Mouse (Mus musculus) hindbrain, embryonic 15.5 days (tissue): ENCODE data around the gene Mfn2. TPM values are rescaled to one million over a fixed set of nuclear protein-coding genes. Genes with fewer than 3 reads are reported as not detected.

ENCODE experiments used
- ATAC-seq: fragments of 200-750 bp; cut with Nextera tagmentation; 2 replicates; pipeline ENCODE4 v1.8.0; 2017; ENCODE audit warnings: low read depth, moderate number of reproducible peaks, moderate TSS enrichment; ENCODE audit not compliant: low FRiP score
- H3K27ac ChIP-seq: fragments of 300-500 bp; sonication (generic); replicated peaks from 2 replicates; pipeline ENCODE4 v1.5.1; 2015; ENCODE audit warnings: mild to moderate bottlenecking, inconsistent platforms
- H3K27me3 ChIP-seq: fragments of 300-500 bp; sonication (generic); 2 replicates; pipeline ENCODE4 v1.6.1; 2015; ENCODE audit warnings: control low read depth, inconsistent platforms
- H3K36me3 ChIP-seq: fragments of 300-500 bp; sonication (generic); 2 replicates; pipeline ENCODE4 v1.6.1; 2015; ENCODE audit warnings: control low read depth, inconsistent platforms
- H3K4me1 ChIP-seq: fragments of 300-500 bp; sonication (generic); replicated peaks from 2 replicates; pipeline ENCODE4 v1.6.1; 2015; ENCODE audit warnings: control low read depth, inconsistent platforms
- H3K4me2 ChIP-seq: fragments of 300-500 bp; sonication (generic); 2 replicates; pipeline ENCODE4 v1.6.1; 2015; ENCODE audit warnings: moderate library complexity, mild to moderate bottlenecking, inconsistent platforms
- H3K4me3 ChIP-seq: fragments of 300-500 bp; sonication (generic); 2 replicates; pipeline ENCODE4 v1.5.1; 2015; ENCODE audit warnings: mild to moderate bottlenecking, inconsistent platforms
- H3K9ac ChIP-seq: fragments of 300-500 bp; sonication (generic); 2 replicates; pipeline ENCODE4 v1.6.1; 2015; ENCODE audit warnings: inconsistent platforms
- H3K9me3 ChIP-seq: fragments of 300-500 bp; sonication (generic); 2 replicates; pipeline ENCODE4 v1.6.1; 2016; ENCODE audit warnings: control low read depth, inconsistent platforms
- whole genome bisulfite sequencing: fragments of 180-500 bp; shearing (Covaris S2); methylation state at CpG from one replicate; pipeline ENCODE4 v1.1.7; 2015; 5-methylcytosine and 5-hydroxymethylcytosine counted together
- polyA plus RNA-seq: library from polyadenylated mRNA; unstranded; fragments of >200 nt; fragmentation: Nextera tagmentation; extraction: Ambion mirVana; gene quantifications from 2 replicates; pipeline ENCODE4 v1.2.1, GENCODE M21; 2015

Gene Mfn2
- polyA plus RNA-seq: 93.6 and 104 TPM in 2 replicates

DNA sequence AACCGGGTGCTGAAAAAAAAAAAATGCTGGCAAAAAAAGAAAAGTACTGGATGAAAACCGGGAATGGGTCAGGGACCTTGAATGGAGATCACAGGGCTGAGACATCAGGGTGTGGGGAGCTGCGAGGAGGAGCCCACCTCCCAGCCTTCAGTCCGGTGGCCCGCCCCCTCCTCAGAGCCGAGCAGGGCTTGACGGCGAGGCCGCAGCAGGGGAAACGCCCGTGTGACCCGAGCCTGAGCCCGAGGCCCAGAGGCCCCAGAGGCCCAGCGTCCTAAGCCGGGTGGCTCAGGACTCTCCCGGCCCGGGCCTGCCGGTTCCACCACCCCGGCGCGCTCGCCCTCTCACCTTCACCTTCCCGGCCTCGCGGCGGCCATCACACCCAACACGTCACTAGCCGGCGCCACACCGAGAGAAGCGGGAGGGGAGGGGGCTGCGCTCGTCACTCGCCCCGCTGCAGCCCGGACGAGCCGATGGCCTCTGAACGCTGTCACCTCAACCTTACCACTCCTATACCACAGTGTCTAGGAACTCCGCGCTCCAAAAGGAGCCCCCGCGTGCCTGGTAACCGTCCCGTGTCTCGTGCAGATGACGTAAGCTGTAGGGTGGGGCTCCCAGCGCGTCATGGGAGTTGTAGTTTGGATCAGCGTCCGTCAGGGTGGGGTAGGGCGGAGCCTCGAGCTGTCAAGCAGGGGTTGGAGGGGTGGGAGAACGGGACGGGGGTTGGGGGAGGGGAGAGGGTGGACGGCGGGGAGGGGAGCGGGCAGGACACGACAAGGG is at the start of gene Mfn2:
Gene Mfn2, minus strand, starts transcription at position 392 of the 777 bp plus-strand sequence.
- peak; percentile 94 for ATAC-seq
- H3K9me3 ChIP-seq: no peaks in the 10 kb centered on the region
- H3K4me1 ChIP-seq: peaks cover 26% of the 10 kb centered on the region
- H3K4me2 ChIP-seq: peak within 1 kb of the TSS; percentile 68
- H3K4me3 ChIP-seq: peak within 1 kb of the TSS; percentile 89
- under 1% methylated on average over 57 of the region's 59 CpGs for WGBS
- peak within 1 kb of the TSS; percentile 92 for H3K27ac ChIP-seq
- H3K27me3 ChIP-seq: no peaks in the 10 kb centered on the region
- H3K9ac ChIP-seq: peak within 1 kb of the TSS; percentile 83
- peaks cover 16% of the 10 kb centered on the region for H3K36me3 ChIP-seq

DNA sequence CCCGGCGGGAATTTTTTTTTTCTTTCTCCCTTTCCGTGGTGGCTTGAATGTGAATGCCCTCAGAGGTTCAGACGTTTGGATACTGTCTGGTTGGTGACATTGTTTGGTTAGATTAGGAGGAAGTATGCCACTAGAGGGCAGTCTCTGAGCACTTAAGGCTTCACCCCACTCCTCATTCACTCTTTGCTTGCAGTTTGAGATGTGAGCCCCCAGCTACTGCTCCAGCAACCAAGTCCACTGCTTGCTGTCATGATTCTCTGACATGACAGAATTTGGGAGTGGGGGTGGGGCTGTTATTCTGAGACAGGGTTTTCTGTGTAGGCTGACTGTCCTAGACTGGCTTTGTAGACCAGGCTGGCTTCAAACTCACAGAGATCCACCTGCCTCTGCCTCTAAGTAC is 49.1 kb upstream of the Mfn2 start:
- ATAC-seq: no peak
- 8% methylated on average over 4 of the region's 4 CpGs for WGBS
- Histone ChIP-seq H3K27ac (no peak overlapping the region), H3K9ac (no peak overlapping the region), H3K36me3 (peaks cover 1% of the 10 kb centered on the region), H3K4me1 (no peaks in the 10 kb centered on the region), H3K9me3 (no peaks in the 10 kb centered on the region), H3K4me3 (no peak overlapping the region), H3K4me2 (no peak overlapping the region), H3K27me3 (no peaks in the 10 kb centered on the region)

DNA sequence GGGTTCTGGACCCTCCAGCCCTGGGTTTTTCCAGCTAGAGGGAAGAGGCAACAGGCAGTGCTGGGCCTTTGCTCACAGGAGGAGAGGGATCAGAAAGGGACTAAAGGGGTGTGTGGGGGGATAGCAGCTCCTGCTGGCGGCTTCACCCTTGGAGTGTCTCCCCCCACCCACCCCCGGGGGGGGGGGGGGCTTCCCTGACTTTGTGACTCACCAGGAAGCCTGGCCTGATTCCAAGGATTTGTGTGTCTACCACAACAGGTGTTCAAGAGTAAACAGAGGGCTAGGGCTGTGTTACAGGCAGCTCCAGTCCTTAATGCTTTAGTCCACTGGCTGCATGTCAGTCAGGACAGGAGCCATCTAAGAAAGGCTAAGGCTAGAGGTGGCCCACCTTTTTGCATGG is 43.0 kb upstream of the Mfn2 start:
- peaks cover 16% of the 10 kb centered on the region for H3K4me1 ChIP-seq
- no peaks in the 10 kb centered on the region for H3K27me3 ChIP-seq
- no peak for ATAC-seq
- 89% methylated on average over 2 of the region's 2 CpGs for WGBS
- no peak overlapping the region for H3K27ac ChIP-seq
- H3K4me3 ChIP-seq: no peak overlapping the region
- no peaks in the 10 kb centered on the region for H3K9me3 ChIP-seq
- no peak overlapping the region for H3K9ac ChIP-seq
- no peak overlapping the region for H3K4me2 ChIP-seq
- H3K36me3 ChIP-seq: peaks cover 41% of the 10 kb centered on the region

DNA sequence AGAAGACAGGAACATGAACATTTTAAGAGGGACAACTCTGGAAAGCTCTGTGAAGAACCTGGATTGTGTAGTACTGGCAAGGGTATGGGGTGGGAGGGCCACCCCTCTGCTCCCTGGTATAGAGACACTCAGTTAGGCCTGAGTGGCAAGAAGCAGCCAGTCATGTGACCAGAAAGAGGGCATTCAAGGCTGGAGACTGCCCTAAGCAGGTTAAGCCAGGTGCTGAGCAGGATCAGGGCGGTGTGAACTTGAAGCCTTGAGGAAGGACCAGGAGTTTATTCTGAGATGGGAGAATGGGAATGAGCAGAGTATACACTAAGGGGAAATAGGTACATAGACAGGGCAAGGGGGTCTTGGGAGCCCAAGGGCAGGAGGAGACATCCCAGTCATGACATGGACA is 38.5 kb upstream of the Mfn2 start:
- H3K4me1 ChIP-seq: peaks cover 34% of the 10 kb centered on the region
- 92% methylated on average over 1 of the region's 1 CpGs for WGBS
- peak overlapping the region; percentile 0; the same call in 1 of the 2 replicates for H3K4me2 ChIP-seq
- no peak overlapping the region for H3K4me3 ChIP-seq
- H3K27me3 ChIP-seq: no peaks in the 10 kb centered on the region
- H3K27ac ChIP-seq: no peak overlapping the region
- H3K36me3 ChIP-seq: peaks cover 36% of the 10 kb centered on the region
- no peaks in the 10 kb centered on the region for H3K9me3 ChIP-seq
- H3K9ac ChIP-seq: no peak overlapping the region
- ATAC-seq: no peak

DNA sequence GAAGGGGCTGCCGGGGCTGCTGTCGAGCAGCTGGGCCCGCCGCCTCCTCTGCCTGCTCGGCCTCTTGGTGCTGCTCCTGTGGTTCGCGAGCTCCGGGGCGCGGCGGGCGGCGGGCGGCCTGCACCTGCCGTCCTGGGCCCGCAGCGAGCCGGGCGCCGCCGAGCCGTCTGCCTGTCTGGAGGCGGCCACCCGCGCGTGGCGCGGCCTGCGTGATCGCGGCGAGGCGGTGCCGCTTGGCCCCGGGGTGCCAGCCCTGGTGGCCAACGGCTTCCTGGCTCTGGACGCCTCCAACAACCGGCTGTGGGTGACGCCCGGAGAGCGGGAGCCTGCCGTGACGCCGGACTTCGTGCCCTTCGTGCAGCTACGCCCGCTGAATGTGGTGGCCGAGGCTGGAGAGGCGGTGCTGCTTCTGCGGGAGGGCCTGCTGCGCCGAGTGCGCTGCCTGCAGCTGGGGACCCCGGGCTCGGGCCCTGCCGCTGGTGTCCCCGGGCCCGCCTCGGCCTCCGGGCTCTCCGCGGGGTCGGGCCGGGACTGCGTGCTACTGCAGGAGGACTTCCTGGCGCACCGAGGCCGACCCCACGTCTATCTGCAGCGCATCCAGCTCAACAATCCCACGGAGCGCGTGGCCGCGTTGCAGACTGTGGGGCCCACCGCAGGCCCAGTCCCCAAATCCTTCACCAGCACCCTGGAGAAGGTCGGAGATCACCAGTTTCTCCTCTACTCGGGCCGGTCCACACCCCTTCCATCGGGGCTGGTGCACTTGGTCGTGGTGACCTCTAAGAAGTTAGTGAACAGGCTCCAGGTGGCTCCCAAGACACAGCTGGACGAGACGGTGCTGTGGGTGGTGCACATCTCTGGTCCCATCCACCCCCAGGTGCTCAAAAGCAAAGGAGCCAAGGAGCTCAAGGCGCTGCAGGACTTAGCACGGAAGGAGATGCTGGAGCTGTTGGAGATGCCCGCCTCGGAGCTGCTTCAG is 36.8 kb upstream of the Mfn2 start:
- peak overlapping the region; percentile 79 for H3K4me3 ChIP-seq
- H3K36me3 ChIP-seq: peaks cover 20% of the 10 kb centered on the region
- no peaks in the 10 kb centered on the region for H3K9me3 ChIP-seq
- peak overlapping the region; percentile 93 for H3K9ac ChIP-seq
- 12% methylated on average over 52 of the region's 88 CpGs for WGBS
- peak overlapping the region; percentile 72 for H3K27ac ChIP-seq
- peaks cover 1% of the 10 kb centered on the region; the same call in 1 of the 2 replicates for H3K27me3 ChIP-seq
- H3K4me1 ChIP-seq: peaks cover 41% of the 10 kb centered on the region
- peak; percentile 51 for ATAC-seq
- peak overlapping the region; percentile 100 for H3K4me2 ChIP-seq

DNA sequence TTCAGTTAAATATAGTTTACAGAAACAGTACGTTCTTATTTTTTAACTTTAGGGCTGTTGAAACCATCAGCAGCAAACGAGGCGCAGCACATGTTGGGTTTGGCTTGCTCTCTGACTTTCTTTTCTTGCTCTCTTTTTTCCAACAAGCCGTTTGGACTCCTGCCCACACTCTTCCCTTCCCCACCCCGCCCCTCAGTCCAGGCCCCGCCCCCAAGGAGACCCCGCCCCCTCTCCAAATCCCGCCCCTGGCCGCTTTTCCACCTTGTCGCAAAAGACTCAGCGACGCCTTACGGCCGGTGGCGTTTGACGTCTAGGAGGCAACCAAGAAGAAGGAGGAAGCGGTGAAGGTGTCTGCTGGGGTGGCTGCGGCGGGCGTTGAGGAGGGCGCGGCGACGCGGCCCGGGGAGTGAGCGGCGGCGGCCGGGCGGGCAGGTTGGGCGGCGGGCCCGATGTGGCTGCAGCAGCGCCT is 36.1 kb upstream of the Mfn2 start, which contains the start of gene 2510039O18Rik:
Gene 2510039O18Rik, plus strand, starts transcription at position 320 of the 469 bp plus-strand sequence.
- Histone ChIP-seq H3K27ac (peak within 1 kb of the TSS; percentile 72), H3K4me3 (peak within 1 kb of the TSS; percentile 79), H3K4me1 (peaks cover 46% of the 10 kb centered on the region), H3K9ac (peak within 1 kb of the TSS; percentile 93), H3K4me2 (peak within 1 kb of the TSS; percentile 100), H3K27me3 (peaks cover 3% of the 10 kb centered on the region; the same call in 1 of the 2 replicates), H3K36me3 (peaks cover 13% of the 10 kb centered on the region), H3K9me3 (no peaks in the 10 kb centered on the region)
- peak; percentile 40 for ATAC-seq
- 3% methylated on average over 19 of the region's 35 CpGs for WGBS

DNA sequence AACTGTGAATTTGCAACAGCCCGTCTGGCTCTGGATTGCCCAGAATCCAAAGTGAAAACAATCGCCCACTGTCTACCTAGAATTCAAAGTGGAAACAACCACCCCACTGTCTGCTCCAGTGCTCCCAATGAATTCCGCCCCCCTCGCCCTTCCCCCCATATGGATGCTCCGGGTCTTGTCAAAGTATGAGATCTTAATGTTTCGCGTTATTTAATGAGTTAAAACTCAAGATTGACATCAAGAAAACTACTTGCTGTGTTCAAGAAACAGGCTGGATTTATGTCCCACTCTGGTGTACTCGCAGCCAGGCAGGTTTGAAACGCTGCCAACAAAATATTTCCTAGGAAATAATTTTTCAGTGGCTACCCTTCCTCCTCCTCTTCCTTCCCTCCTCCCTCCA is 35.6 kb upstream of the Mfn2 start:
- Histone ChIP-seq H3K4me3 (peak overlapping the region; percentile 79; the same call in 1 of the 2 replicates), H3K36me3 (peaks cover 8% of the 10 kb centered on the region), H3K4me1 (peaks cover 46% of the 10 kb centered on the region), H3K27ac (peak overlapping the region; percentile 72), H3K9me3 (no peaks in the 10 kb centered on the region), H3K9ac (no peak overlapping the region), H3K27me3 (peaks cover 3% of the 10 kb centered on the region; the same call in 1 of the 2 replicates), H3K4me2 (peak overlapping the region; percentile 100)
- ATAC-seq: 0 out of 2 replicates have a peak, but pooled peaks have one; percentile 10
- 39% methylated on average over 9 of the region's 9 CpGs for WGBS

DNA sequence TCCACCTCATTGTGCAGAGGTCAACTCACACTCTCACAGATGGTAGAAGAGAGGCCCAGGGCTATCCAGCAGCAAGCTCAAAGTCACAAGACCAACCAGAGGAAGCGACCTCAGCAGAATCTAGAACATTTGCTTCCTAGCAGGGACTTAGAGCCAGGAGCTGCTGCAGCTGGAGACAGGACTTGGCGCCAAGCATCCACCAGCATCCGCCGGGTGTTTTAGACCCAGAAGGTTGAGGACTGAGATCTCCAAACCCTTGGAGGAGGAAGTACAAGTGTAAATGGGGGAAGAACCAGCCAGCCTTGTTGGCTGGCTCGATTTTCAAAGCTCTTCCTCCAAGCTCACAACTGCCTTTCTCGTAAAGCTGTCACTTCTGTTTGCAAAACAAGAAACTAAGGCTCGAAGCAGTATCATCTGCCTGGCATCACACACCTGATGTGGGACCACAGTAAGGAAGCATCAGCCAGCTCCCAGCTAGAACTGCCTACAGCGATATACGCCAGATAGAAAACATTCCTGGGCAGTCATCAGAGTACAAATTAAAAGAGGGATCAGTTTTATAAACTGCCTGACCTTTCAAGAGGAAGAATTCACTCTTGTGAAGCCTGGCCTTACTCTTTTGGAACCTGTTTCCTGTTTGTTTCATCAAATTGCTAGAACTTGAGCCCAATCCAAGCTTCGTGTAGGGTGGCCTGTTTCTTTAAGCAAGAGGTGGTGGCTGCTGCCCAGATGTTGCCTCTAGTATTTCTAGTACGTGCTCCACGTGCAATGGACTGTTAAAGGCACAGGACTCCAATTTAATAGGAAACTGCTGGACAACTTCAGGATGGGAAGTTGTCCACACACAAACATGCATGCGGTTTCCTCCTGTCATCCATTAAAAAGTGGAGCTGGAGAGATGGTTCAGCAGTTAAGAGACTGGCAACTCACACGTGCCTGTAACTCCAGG is 33.9 kb upstream of the Mfn2 start:
- Histone ChIP-seq H3K4me1 (peaks cover 41% of the 10 kb centered on the region), H3K4me2 (no peak overlapping the region), H3K27me3 (peaks cover 3% of the 10 kb centered on the region; the same call in 1 of the 2 replicates), H3K9ac (no peak overlapping the region), H3K27ac (no peak overlapping the region), H3K9me3 (no peaks in the 10 kb centered on the region), H3K36me3 (no peaks in the 10 kb centered on the region), H3K4me3 (no peak overlapping the region)
- 77% methylated on average over 14 of the region's 14 CpGs for WGBS
- ATAC-seq: no peak

DNA sequence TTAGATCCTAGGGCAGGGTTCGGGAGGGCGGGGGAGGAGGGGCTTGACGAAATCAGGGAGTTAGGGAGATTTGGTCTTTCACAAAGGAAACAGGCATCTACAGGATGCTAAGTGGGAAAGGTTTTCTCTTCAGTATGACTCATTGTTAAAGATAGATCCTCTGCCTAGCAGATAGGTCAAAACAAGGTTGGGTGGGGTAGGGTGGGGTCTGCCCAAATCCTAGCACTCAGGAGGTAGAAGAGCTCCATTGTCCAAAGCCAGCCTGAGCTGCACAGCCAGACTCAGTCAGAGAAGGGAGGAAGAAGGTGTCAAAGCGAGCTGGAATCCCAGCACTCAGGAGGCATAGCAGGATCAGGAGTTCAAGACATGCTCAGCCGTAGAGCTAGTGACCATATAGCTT is 33.0 kb upstream of the Mfn2 start:
- no peak overlapping the region for H3K27ac ChIP-seq
- WGBS: 63% methylated on average over 5 of the region's 5 CpGs
- no peak for ATAC-seq

DNA sequence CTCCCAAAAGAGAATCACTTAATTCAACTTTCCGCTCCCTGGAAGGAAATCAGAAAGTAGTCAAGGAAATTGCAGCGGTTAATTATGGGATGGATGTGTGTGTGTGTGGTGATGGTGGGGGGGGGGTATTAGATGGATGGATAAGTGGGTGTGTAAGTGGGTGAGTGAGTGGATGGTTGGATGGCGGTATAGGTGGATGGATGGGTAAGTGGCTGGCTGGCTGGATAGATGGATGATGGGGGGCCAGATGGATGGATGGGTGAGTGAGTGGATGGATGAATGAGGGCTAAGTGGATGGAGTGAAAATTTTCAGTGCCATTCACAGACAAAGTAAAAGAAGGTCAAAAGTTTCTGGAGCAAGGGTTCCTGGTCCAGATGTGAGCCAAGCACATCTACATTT is 32.5 kb upstream of the Mfn2 start:
- Histone ChIP-seq H3K9me3 (no peaks in the 10 kb centered on the region), H3K4me3 (peak overlapping the region; percentile 68), H3K27me3 (peaks cover 3% of the 10 kb centered on the region; the same call in 1 of the 2 replicates), H3K27ac (no peak overlapping the region), H3K36me3 (no peaks in the 10 kb centered on the region), H3K4me1 (peaks cover 29% of the 10 kb centered on the region), H3K9ac (peak overlapping the region; percentile 62), H3K4me2 (peak overlapping the region; percentile 95)
- WGBS: 40% methylated on average over 3 of the region's 3 CpGs
- no peak for ATAC-seq

More for the DNA sequence above, 33.0 kb upstream of the Mfn2 start:
- peaks cover 33% of the 10 kb centered on the region for H3K4me1 ChIP-seq
- H3K9ac ChIP-seq: no peak overlapping the region
- H3K9me3 ChIP-seq: no peaks in the 10 kb centered on the region
- H3K4me2 ChIP-seq: no peak overlapping the region
- peaks cover 3% of the 10 kb centered on the region; the same call in 1 of the 2 replicates for H3K27me3 ChIP-seq
- no peak overlapping the region for H3K4me3 ChIP-seq
- H3K36me3 ChIP-seq: no peaks in the 10 kb centered on the region
